Mouse (Mus musculus): ENCODE results near the gene Krtap17-1. TPM values are rescaled to one million over a fixed set of nuclear protein-coding genes. Genes with fewer than 3 reads are reported as not detected.

Krtap17-1 gene
- 0.69 and 1.00 TPM in 2 replicates for polyA plus RNA-seq (2015; fragmentation: Nextera tagmentation; extraction: Ambion mirVana)

DNA sequence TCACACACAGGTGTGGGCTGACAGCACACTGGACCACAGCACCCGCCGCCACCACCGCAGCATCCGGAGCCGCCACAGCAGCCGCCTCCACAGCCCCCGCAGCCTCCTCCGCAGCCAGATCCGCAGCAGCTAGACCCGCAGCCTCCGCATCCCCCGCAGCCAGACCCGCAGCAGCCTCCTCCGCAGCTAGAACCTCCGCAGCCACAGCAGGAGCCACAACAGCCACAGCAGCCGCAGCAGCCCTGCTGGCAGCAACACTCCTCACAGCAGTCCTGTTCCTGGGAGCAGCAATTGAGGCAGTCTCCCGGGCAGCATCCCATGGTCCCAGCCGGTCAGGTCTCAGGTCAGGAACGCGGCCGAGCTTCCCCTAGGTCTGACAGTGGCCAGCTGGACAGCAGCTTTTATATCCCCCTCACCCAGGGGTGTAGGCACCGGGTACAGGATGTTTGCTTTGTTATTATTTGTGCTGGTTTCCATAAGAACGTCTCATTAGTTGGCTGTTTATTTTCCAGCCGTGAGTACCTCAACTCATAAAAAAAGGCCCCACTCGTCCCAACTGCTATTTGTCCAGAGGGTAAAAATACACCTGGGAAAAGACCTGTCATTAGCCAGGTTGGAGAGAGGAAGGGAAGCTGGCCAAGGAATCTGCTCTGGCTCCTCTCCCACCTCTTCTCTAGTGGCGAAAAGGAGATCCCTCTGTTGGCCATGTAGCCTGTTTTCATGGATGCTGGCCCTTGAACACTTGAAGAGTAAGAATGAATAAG, at the start of gene Krtap17-1:
Krtap17-1 (minus strand) TSS at position 375 of the 764 bp plus-strand sequence.
- peak within 1 kb of the TSS; percentile 20 for H3K4me3 ChIP-seq (replicated peaks)
- peaks cover 12% of the 10 kb centered on the region for H3K4me1 ChIP-seq
- peak within 1 kb of the TSS; percentile 13; the same call in 1 of the 2 replicates for H3K27ac ChIP-seq (replicated peaks)
- no peaks in the 10 kb centered on the region for H3K9me3 ChIP-seq (replicated peaks)
- H3K36me3 ChIP-seq, result no peaks in the 10 kb centered on the region
- WGBS, result 26% methylated on average over 26 of the region's 26 CpGs
- ATAC-seq (ENCODE audit: low FRiP score), result peak; percentile 53; the same call in 1 of the 2 replicates
- H3K9ac ChIP-seq (replicated peaks), result no peak within 1 kb of the TSS
- peaks cover 11% of the 10 kb centered on the region; the same call in 1 of the 2 replicates for H3K27me3 ChIP-seq (replicated peaks)
- H3K4me2 ChIP-seq, result peak within 1 kb of the TSS; percentile 48

GRCm38 (mm10) chr11:100041454-100041853, 47.7 kb upstream of the Krtap17-1 start, which contains the start of gene Krt34:
Gene Krt34, minus strand, starts transcription at chr11:100041554.
- Histone ChIP-seq H3K36me3 (no peaks in the 10 kb centered on the region), H3K27ac (replicated peaks) (no peak within 1 kb of the TSS), H3K4me1 (no peaks in the 10 kb centered on the region), H3K4me2 (no peak within 1 kb of the TSS), H3K9me3 (replicated peaks) (no peaks in the 10 kb centered on the region), H3K27me3 (replicated peaks) (no peaks in the 10 kb centered on the region), H3K4me3 (replicated peaks) (no peak within 1 kb of the TSS), H3K9ac (replicated peaks) (no peak within 1 kb of the TSS)
- WGBS, result 85% methylated on average over 6 of the region's 6 CpGs
- no peak for ATAC-seq (ENCODE audit: low FRiP score)

GRCm38 (mm10) chr11:100029768-100030167, 36.0 kb upstream of the Krtap17-1 start, which contains the start of gene Krt33b:
Gene Krt33b, minus strand, starts transcription at chr11:100029868.
- H3K4me3 ChIP-seq (replicated peaks), result no peak within 1 kb of the TSS
- no peak for ATAC-seq (ENCODE audit: low FRiP score)
- 87% methylated on average over 6 of the region's 6 CpGs for WGBS

DNA sequence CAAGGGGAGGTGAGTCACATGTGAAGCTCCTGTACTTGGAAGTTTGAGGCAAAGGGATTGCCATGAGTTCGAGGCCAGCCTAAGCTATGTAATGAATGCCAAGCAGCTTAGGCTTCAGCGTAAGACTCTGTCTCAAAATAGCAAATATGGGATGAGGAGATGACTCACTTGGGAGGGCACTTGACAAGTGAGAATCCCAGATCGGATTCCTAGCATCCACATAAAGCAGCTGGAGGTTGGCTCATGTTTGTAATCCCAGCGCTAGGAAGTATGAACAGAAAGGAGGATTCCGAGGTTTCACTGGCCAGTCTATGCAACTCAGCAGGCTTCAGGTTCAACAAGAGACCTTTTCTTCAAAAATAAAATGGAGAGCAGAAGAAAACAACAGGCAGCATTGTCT, 27.6 kb upstream of the Krtap17-1 start:
- H3K27me3 ChIP-seq (replicated peaks), result no peaks in the 10 kb centered on the region
- H3K36me3 ChIP-seq, result no peaks in the 10 kb centered on the region
- no peak overlapping the region for H3K4me3 ChIP-seq (replicated peaks)
- H3K27ac ChIP-seq (replicated peaks), result no peak overlapping the region
- no peaks in the 10 kb centered on the region for H3K4me1 ChIP-seq
- WGBS, result 82% methylated on average over 5 of the region's 5 CpGs
- H3K9me3 ChIP-seq (replicated peaks), result no peaks in the 10 kb centered on the region
- no peak for ATAC-seq (ENCODE audit: low FRiP score)
- no peak overlapping the region for H3K9ac ChIP-seq (replicated peaks)
- H3K4me2 ChIP-seq, result no peak overlapping the region

More at GRCm38 (mm10) chr11:100029768-100030167, 36.0 kb upstream of the Krtap17-1 start, which contains the start of gene Krt33b:
- H3K27me3 ChIP-seq (replicated peaks), result no peaks in the 10 kb centered on the region
- no peaks in the 10 kb centered on the region for H3K9me3 ChIP-seq (replicated peaks)
- no peak within 1 kb of the TSS for H3K27ac ChIP-seq (replicated peaks)
- no peaks in the 10 kb centered on the region for H3K36me3 ChIP-seq
- no peaks in the 10 kb centered on the region for H3K4me1 ChIP-seq
- H3K4me2 ChIP-seq, result no peak within 1 kb of the TSS
- no peak within 1 kb of the TSS for H3K9ac ChIP-seq (replicated peaks)

DNA sequence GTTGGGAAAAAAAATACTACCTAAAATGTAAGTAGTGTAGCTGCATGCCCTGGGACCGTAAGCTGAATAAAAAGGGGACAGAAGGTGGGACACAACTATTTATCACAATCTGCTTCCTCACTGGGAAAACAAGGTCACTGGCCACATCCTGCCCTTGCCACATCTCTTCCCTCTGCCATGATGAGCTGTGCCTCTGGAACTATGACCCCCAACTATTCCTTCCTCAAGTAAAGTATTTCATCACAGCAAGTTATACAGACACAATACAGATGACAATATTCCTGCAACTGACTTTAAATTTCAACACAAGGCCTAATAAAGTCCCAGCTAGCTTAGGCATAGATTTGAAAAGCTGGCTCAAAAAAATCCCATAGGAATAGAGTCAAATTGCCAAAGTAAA, 25.7 kb upstream of the Krtap17-1 start:
- Histone ChIP-seq H3K4me3 (replicated peaks) (no peak overlapping the region), H3K27ac (replicated peaks) (no peak overlapping the region), H3K36me3 (no peaks in the 10 kb centered on the region), H3K4me2 (no peak overlapping the region), H3K9ac (replicated peaks) (no peak overlapping the region), H3K9me3 (replicated peaks) (no peaks in the 10 kb centered on the region), H3K4me1 (no peaks in the 10 kb centered on the region), H3K27me3 (replicated peaks) (no peaks in the 10 kb centered on the region)
- no peak for ATAC-seq (ENCODE audit: low FRiP score)
- WGBS, result 94% methylated on average over 1 of the region's 1 CpGs

GRCm38 (mm10) chr11:100016112-100016511, 22.3 kb upstream of the Krtap17-1 start, which contains the start of gene Krt33a:
Gene Krt33a, minus strand, starts transcription at chr11:100016212.
- Histone ChIP-seq H3K9ac (replicated peaks) (no peak within 1 kb of the TSS), H3K4me3 (replicated peaks) (no peak within 1 kb of the TSS), H3K36me3 (no peaks in the 10 kb centered on the region), H3K4me1 (no peaks in the 10 kb centered on the region), H3K27ac (replicated peaks) (no peak within 1 kb of the TSS), H3K9me3 (replicated peaks) (no peaks in the 10 kb centered on the region), H3K4me2 (no peak within 1 kb of the TSS), H3K27me3 (replicated peaks) (no peaks in the 10 kb centered on the region)
- WGBS, result 70% methylated on average over 4 of the region's 4 CpGs
- no peak for ATAC-seq (ENCODE audit: low FRiP score)

GRCm38 (mm10) chr11:100013691-100014171, 19.9 kb upstream of the Krtap17-1 start:
- Histone ChIP-seq H3K27me3 (replicated peaks) (no peaks in the 10 kb centered on the region), H3K4me1 (no peaks in the 10 kb centered on the region), H3K9me3 (replicated peaks) (no peaks in the 10 kb centered on the region), H3K36me3 (no peaks in the 10 kb centered on the region), H3K4me2 (no peak overlapping the region), H3K27ac (replicated peaks) (no peak overlapping the region), H3K9ac (replicated peaks) (no peak overlapping the region), H3K4me3 (replicated peaks) (no peak overlapping the region)
- no peak for ATAC-seq (ENCODE audit: low FRiP score)
- WGBS, result 81% methylated on average over 4 of the region's 4 CpGs

GRCm38 (mm10) chr11:100010682-100011081, 16.9 kb upstream of the Krtap17-1 start:
- 91% methylated on average over 5 of the region's 5 CpGs for whole genome bisulfite sequencing
- no peaks in the 10 kb centered on the region for H3K9me3 ChIP-seq (replicated peaks)
- H3K4me3 ChIP-seq (replicated peaks), result no peak overlapping the region
- H3K4me1 ChIP-seq, result no peaks in the 10 kb centered on the region
- H3K4me2 ChIP-seq, result no peak overlapping the region
- no peaks in the 10 kb centered on the region for H3K36me3 ChIP-seq
- H3K27ac ChIP-seq (replicated peaks), result no peak overlapping the region
- no peak overlapping the region for H3K9ac ChIP-seq (replicated peaks)
- ATAC-seq (ENCODE audit: low FRiP score), result no peak
- no peaks in the 10 kb centered on the region for H3K27me3 ChIP-seq (replicated peaks)

DNA sequence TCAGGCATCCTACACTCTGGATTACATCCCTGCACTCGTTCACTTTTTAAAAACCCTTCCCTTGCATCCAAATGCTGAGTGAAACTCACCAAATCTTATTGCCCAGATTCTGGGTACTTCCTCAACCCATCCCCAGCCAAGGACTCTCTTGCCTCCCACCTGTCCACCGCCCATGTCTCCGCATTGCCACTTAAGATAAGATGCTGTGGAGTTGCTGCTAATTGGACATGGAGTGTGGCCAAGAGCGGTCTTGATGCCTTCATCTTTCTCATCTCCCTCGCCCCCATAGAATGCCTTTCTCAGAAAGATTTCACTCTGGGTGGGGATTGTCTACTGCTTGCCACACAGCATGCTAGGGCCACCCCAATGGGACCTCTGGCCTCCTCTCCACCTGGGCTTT, 14.5 kb upstream of the Krtap17-1 start:
- Histone ChIP-seq H3K4me1 (no peaks in the 10 kb centered on the region), H3K36me3 (no peaks in the 10 kb centered on the region), H3K27ac (replicated peaks) (no peak overlapping the region), H3K4me2 (no peak overlapping the region), H3K27me3 (replicated peaks) (no peaks in the 10 kb centered on the region), H3K4me3 (replicated peaks) (no peak overlapping the region), H3K9me3 (replicated peaks) (no peaks in the 10 kb centered on the region), H3K9ac (replicated peaks) (no peak overlapping the region)
- 87% methylated on average over 5 of the region's 5 CpGs for WGBS
- no peak for ATAC-seq (ENCODE audit: low FRiP score)

GRCm38 (mm10) chr11:100006624-100007023, 12.8 kb upstream of the Krtap17-1 start:
- 64% methylated on average over 3 of the region's 3 CpGs for WGBS

GRCm38 (mm10) chr11:100005905-100006304, 12.1 kb upstream of the Krtap17-1 start:
- H3K9me3 ChIP-seq (replicated peaks), result peaks cover 2% of the 10 kb centered on the region; the same call in 1 of the 2 replicates
- no peak overlapping the region for H3K4me2 ChIP-seq
- ATAC-seq (ENCODE audit: low FRiP score), result no peak
- WGBS, result 85% methylated on average over 8 of the region's 8 CpGs
- H3K9ac ChIP-seq (replicated peaks), result no peak overlapping the region
- H3K4me3 ChIP-seq (replicated peaks), result no peak overlapping the region
- H3K27me3 ChIP-seq (replicated peaks), result no peaks in the 10 kb centered on the region
- no peaks in the 10 kb centered on the region for H3K36me3 ChIP-seq
- H3K27ac ChIP-seq (replicated peaks), result no peak overlapping the region
- H3K4me1 ChIP-seq, result no peaks in the 10 kb centered on the region

More at GRCm38 (mm10) chr11:100006624-100007023, 12.8 kb upstream of the Krtap17-1 start:
- no peak overlapping the region for H3K27ac ChIP-seq (replicated peaks)
- H3K4me1 ChIP-seq, result no peaks in the 10 kb centered on the region
- peaks cover 2% of the 10 kb centered on the region; the same call in 1 of the 2 replicates for H3K9me3 ChIP-seq (replicated peaks)
- H3K4me2 ChIP-seq, result no peak overlapping the region
- no peaks in the 10 kb centered on the region for H3K27me3 ChIP-seq (replicated peaks)
- no peak overlapping the region for H3K4me3 ChIP-seq (replicated peaks)
- H3K36me3 ChIP-seq, result no peaks in the 10 kb centered on the region
- no peak for ATAC-seq (ENCODE audit: low FRiP score)
- H3K9ac ChIP-seq (replicated peaks), result no peak overlapping the region

DNA sequence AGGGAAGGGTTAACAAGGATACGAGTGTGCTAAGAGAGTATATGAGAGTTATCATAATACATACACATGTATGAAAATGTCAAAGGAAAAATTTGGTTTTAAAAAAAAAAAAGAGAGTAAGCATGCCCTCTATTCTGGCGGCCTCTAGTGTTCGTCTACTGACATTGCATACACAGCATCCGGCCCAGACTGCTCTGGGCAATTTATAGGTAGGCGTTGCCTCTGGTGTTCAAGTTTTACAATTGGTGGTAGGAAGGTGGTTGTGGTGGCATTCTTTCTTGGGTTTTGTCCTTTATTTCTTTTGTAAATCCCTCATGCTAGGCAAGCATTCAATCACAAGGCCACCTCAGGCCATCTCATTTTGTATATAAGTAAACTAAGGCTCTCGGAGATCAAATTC, 11.1 kb upstream of the Krtap17-1 start:
- Histone ChIP-seq H3K4me1 (no peaks in the 10 kb centered on the region), H3K27me3 (replicated peaks) (no peaks in the 10 kb centered on the region), H3K9me3 (replicated peaks) (peaks cover 2% of the 10 kb centered on the region; the same call in 1 of the 2 replicates), H3K36me3 (no peaks in the 10 kb centered on the region), H3K4me2 (no peak overlapping the region), H3K27ac (replicated peaks) (no peak overlapping the region), H3K4me3 (replicated peaks) (no peak overlapping the region), H3K9ac (replicated peaks) (no peak overlapping the region)
- no peak for ATAC-seq (ENCODE audit: low FRiP score)
- 21% methylated on average over 6 of the region's 6 CpGs for WGBS

All from neural tube, embryonic 15.5 days (tissue).